Mouse (Mus musculus): ENCODE data around the gene Zdhhc13. TPM values are rescaled to one million over a fixed set of nuclear protein-coding genes. Genes with fewer than 3 reads are reported as not detected.

Gene Zdhhc13
- polyA plus RNA-seq, 1 experiment from 2014 or later, result 40.5 TPM

DNA sequence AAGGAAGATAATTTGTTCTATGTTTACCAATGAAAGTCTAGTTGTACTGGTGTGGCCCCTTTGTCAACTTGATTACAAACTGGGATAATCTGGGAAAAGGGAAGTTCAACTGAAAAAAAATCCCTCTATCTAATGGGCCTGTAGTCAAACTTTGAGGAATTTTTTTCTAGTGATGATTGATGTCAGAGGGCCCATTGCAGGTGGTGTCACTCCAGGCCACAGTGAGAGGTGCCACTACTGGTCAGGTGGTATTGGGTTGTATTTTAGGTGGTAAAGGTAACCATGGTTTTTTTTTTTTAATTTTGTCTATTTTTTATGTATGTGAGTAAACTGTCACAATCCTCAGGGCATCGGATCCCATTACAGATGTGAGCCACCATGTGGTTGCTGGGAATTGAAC is 14.2 kb upstream of the Zdhhc13 start:
- DNase-seq (ENCODE audit: low spot score) (no peak), ATAC-seq (replicated peaks; ENCODE audit: insufficient number of reproducible peaks, low FRiP score, low TSS enrichment, low read depth) (no peak)
- 100% methylated on average over 1 of the region's 1 CpGs for WGBS
- Histone ChIP-seq H3K27me3 (ENCODE audit: control insufficient read depth, insufficient read depth, low read length) (no peaks in the 10 kb centered on the region), H3K36me3 (replicated peaks; ENCODE audit: control insufficient read depth, insufficient read depth, low read depth, low read length) (no peaks in the 10 kb centered on the region), H3K27ac (replicated peaks; ENCODE audit: low read depth, low read length) (no peak overlapping the region), H3K4me3 (ENCODE audit: low read depth, low read length) (no peak overlapping the region), H3K4me1 (ENCODE audit: control insufficient read depth, insufficient read depth, low read length) (no peaks in the 10 kb centered on the region), H3K9me3 (replicated peaks; ENCODE audit: control insufficient read depth, low read length) (no peaks in the 10 kb centered on the region), H3K9ac (replicated peaks; ENCODE audit: low read length) (no peak overlapping the region), H3K4me2 (ENCODE audit: low read depth, low read length) (no peak overlapping the region)

GRCm38 (mm10) chr7:48775436-48775835 is 13.4 kb upstream of the Zdhhc13 start:
- Histone ChIP-seq H3K27me3 (ENCODE audit: control insufficient read depth, insufficient read depth, low read length) (no peaks in the 10 kb centered on the region), H3K27ac (replicated peaks; ENCODE audit: low read depth, low read length) (no peak overlapping the region), H3K9me3 (replicated peaks; ENCODE audit: control insufficient read depth, low read length) (no peaks in the 10 kb centered on the region), H3K4me2 (ENCODE audit: low read depth, low read length) (no peak overlapping the region), H3K36me3 (replicated peaks; ENCODE audit: control insufficient read depth, insufficient read depth, low read depth, low read length) (no peaks in the 10 kb centered on the region), H3K9ac (replicated peaks; ENCODE audit: low read length) (no peak overlapping the region), H3K4me1 (ENCODE audit: control insufficient read depth, insufficient read depth, low read length) (no peaks in the 10 kb centered on the region), H3K4me3 (ENCODE audit: low read depth, low read length) (no peak overlapping the region)
- no peak for DNase-seq (ENCODE audit: low spot score)
- 90% methylated on average over 1 of the region's 1 CpGs for WGBS
- ATAC-seq (replicated peaks; ENCODE audit: insufficient number of reproducible peaks, low FRiP score, low TSS enrichment, low read depth), result no peak

- H3K9ac ChIP-seq (replicated peaks; ENCODE audit: low read length), result no peak overlapping the region
- H3K4me1 ChIP-seq (ENCODE audit: control insufficient read depth, insufficient read depth, low read length), result no peaks in the 10 kb centered on the region
- H3K4me2 ChIP-seq (ENCODE audit: low read depth, low read length), result no peak overlapping the region
- H3K4me3 ChIP-seq (ENCODE audit: low read depth, low read length), result no peak overlapping the region
- H3K27me3 ChIP-seq (ENCODE audit: control insufficient read depth, insufficient read depth, low read length), result no peaks in the 10 kb centered on the region
- WGBS, result 66% methylated on average over 8 of the region's 8 CpGs
- ATAC-seq (replicated peaks; ENCODE audit: insufficient number of reproducible peaks, low FRiP score, low TSS enrichment, low read depth) (no peak), DNase-seq (ENCODE audit: low spot score) (no peak)
- H3K36me3 ChIP-seq (replicated peaks; ENCODE audit: control insufficient read depth, insufficient read depth, low read depth, low read length), result no peaks in the 10 kb centered on the region
- H3K9me3 ChIP-seq (replicated peaks; ENCODE audit: control insufficient read depth, low read length), result no peaks in the 10 kb centered on the region
- no peak overlapping the region for H3K27ac ChIP-seq (replicated peaks; ENCODE audit: low read depth, low read length)
These were observed 10.9 kb upstream of the Zdhhc13 start for GRCm38 (mm10) chr7:48777721-48778504.

DNA sequence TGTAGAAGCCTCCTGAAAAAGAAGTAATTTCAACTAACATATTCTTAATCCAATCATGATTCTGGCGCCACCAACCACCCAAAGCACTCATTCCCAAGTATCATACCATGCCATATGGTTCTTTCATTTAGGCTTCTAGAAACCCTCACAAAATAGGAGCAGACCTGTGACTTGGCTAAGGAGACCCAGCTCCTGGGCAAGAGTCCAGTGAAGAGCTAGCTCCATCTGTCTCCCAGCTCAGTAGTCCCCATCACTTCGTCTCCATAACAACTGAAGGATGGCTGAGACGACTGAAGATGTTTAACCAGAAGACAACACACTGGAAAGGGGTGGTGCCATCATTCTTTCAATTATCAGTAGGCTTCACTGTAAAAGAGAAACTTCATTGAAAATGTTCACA is 9.7 kb upstream of the Zdhhc13 start:
- no peak overlapping the region for H3K27ac ChIP-seq (replicated peaks; ENCODE audit: low read depth, low read length)
- ATAC-seq (replicated peaks; ENCODE audit: insufficient number of reproducible peaks, low FRiP score, low TSS enrichment, low read depth), result no peak
- DNase-seq (ENCODE audit: low spot score), result no peak
- no peak overlapping the region for H3K4me3 ChIP-seq (ENCODE audit: low read depth, low read length)
- H3K4me1 ChIP-seq (ENCODE audit: control insufficient read depth, insufficient read depth, low read length), result no peaks in the 10 kb centered on the region
- H3K9me3 ChIP-seq (replicated peaks; ENCODE audit: control insufficient read depth, low read length), result no peaks in the 10 kb centered on the region
- H3K4me2 ChIP-seq (ENCODE audit: low read depth, low read length), result no peak overlapping the region
- no peaks in the 10 kb centered on the region for H3K36me3 ChIP-seq (replicated peaks; ENCODE audit: control insufficient read depth, insufficient read depth, low read depth, low read length)
- H3K27me3 ChIP-seq (ENCODE audit: control insufficient read depth, insufficient read depth, low read length), result no peaks in the 10 kb centered on the region
- no peak overlapping the region for H3K9ac ChIP-seq (replicated peaks; ENCODE audit: low read length)
- WGBS, result 69% methylated on average over 3 of the region's 3 CpGs

GRCm38 (mm10) chr7:48782432-48782831 is 6.4 kb upstream of the Zdhhc13 start:
- no peak overlapping the region for H3K27ac ChIP-seq (replicated peaks; ENCODE audit: low read depth, low read length)
- H3K27me3 ChIP-seq (ENCODE audit: control insufficient read depth, insufficient read depth, low read length), result no peaks in the 10 kb centered on the region
- H3K4me2 ChIP-seq (ENCODE audit: low read depth, low read length), result no peak overlapping the region
- ATAC-seq (replicated peaks; ENCODE audit: insufficient number of reproducible peaks, low FRiP score, low TSS enrichment, low read depth), result no peak
- H3K9ac ChIP-seq (replicated peaks; ENCODE audit: low read length), result no peak overlapping the region
- H3K9me3 ChIP-seq (replicated peaks; ENCODE audit: control insufficient read depth, low read length), result no peaks in the 10 kb centered on the region
- no peak for DNase-seq (ENCODE audit: low spot score)
- no peaks in the 10 kb centered on the region for H3K4me1 ChIP-seq (ENCODE audit: control insufficient read depth, insufficient read depth, low read length)
- no peak overlapping the region for H3K4me3 ChIP-seq (ENCODE audit: low read depth, low read length)
- no peaks in the 10 kb centered on the region for H3K36me3 ChIP-seq (replicated peaks; ENCODE audit: control insufficient read depth, insufficient read depth, low read depth, low read length)
- WGBS, result 88% methylated on average over 4 of the region's 4 CpGs

- Histone ChIP-seq H3K27me3 (ENCODE audit: control insufficient read depth, insufficient read depth, low read length) (no peaks in the 10 kb centered on the region), H3K4me2 (ENCODE audit: low read depth, low read length) (no peak overlapping the region), H3K36me3 (replicated peaks; ENCODE audit: control insufficient read depth, insufficient read depth, low read depth, low read length) (no peaks in the 10 kb centered on the region), H3K4me1 (ENCODE audit: control insufficient read depth, insufficient read depth, low read length) (no peaks in the 10 kb centered on the region), H3K9ac (replicated peaks; ENCODE audit: low read length) (no peak overlapping the region), H3K4me3 (ENCODE audit: low read depth, low read length) (no peak overlapping the region), H3K9me3 (replicated peaks; ENCODE audit: control insufficient read depth, low read length) (no peaks in the 10 kb centered on the region), H3K27ac (replicated peaks; ENCODE audit: low read depth, low read length) (no peak overlapping the region)
- DNase-seq (ENCODE audit: low spot score) (no peak), ATAC-seq (replicated peaks; ENCODE audit: insufficient number of reproducible peaks, low FRiP score, low TSS enrichment, low read depth) (no peak)
- WGBS, result 82% methylated on average over 11 of the region's 11 CpGs
These were observed 3.9 kb upstream of the Zdhhc13 start for GRCm38 (mm10) chr7:48784773-48785523.

GRCm38 (mm10) chr7:48788348-48788747 is 455 bp upstream of the Zdhhc13 start:
- no peaks in the 10 kb centered on the region for H3K9me3 ChIP-seq (replicated peaks; ENCODE audit: control insufficient read depth, low read length)
- no peak for ATAC-seq (replicated peaks; ENCODE audit: insufficient number of reproducible peaks, low FRiP score, low TSS enrichment, low read depth)
- no peak overlapping the region for H3K27ac ChIP-seq (replicated peaks; ENCODE audit: low read depth, low read length)
- DNase-seq (ENCODE audit: low spot score), result no peak
- no peak overlapping the region for H3K9ac ChIP-seq (replicated peaks; ENCODE audit: low read length)
- no peak overlapping the region for H3K4me3 ChIP-seq (ENCODE audit: low read depth, low read length)
- H3K4me2 ChIP-seq (ENCODE audit: low read depth, low read length), result 0 out of 2 replicates have a peak overlapping the region, but pooled peaks have one; percentile 8
- no peaks in the 10 kb centered on the region for H3K27me3 ChIP-seq (ENCODE audit: control insufficient read depth, insufficient read depth, low read length)
- no peaks in the 10 kb centered on the region for H3K36me3 ChIP-seq (replicated peaks; ENCODE audit: control insufficient read depth, insufficient read depth, low read depth, low read length)
- 64% methylated on average over 3 of the region's 3 CpGs for WGBS
- no peaks in the 10 kb centered on the region for H3K4me1 ChIP-seq (ENCODE audit: control insufficient read depth, insufficient read depth, low read length)

- no peak overlapping the region for H3K4me3 ChIP-seq (ENCODE audit: low read depth, low read length)
- H3K9me3 ChIP-seq (replicated peaks; ENCODE audit: control insufficient read depth, low read length), result no peaks in the 10 kb centered on the region
- no peak overlapping the region for H3K27ac ChIP-seq (replicated peaks; ENCODE audit: low read depth, low read length)
- H3K9ac ChIP-seq (replicated peaks; ENCODE audit: low read length), result no peak overlapping the region
- H3K27me3 ChIP-seq (ENCODE audit: control insufficient read depth, insufficient read depth, low read length), result no peaks in the 10 kb centered on the region
- 74% methylated on average over 4 of the region's 4 CpGs for WGBS
- no peak for ATAC-seq (replicated peaks; ENCODE audit: insufficient number of reproducible peaks, low FRiP score, low TSS enrichment, low read depth)
- no peaks in the 10 kb centered on the region for H3K36me3 ChIP-seq (replicated peaks; ENCODE audit: control insufficient read depth, insufficient read depth, low read depth, low read length)
- no peak overlapping the region for H3K4me2 ChIP-seq (ENCODE audit: low read depth, low read length)
- H3K4me1 ChIP-seq (ENCODE audit: control insufficient read depth, insufficient read depth, low read length), result no peaks in the 10 kb centered on the region
- no peak for DNase-seq (ENCODE audit: low spot score)
These were observed 1.3 kb downstream of the Zdhhc13 start for GRCm38 (mm10) chr7:48790117-48790516.

Data from embryonic facial prominence, embryonic 11.5 days (tissue).